Comparison of ENCODE assay signal across 8 mouse cellular contexts in the genomic region with DNA sequence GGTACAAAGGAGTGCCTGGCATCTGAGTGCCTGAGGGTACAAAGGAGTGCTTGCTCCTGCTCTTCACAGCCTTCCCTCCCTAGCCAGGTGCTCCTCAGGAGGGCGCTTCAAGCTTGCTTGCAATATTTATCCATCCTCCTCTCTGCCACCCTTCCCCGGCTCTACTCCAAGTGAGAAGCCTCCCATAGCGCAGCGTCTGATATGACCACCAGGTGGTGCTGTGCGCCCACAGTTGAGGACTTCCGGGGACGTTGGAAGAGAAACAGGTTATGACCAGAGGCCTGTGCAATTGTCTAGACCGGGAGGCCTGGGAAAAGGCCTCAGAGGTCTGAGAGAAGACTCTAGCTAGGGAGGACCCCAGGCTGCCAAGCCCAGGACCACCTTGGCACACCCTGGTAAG. TPM values are rescaled to one million over a fixed set of nuclear protein-coding genes. Genes with fewer than 3 reads are reported as not detected.
DNase-seq lines count a peak whose midpoint lies in the region; ATAC-seq lines count a peak whose summit lies in the region.

No protein-coding gene starts in this region.

- H3K9me3 ChIP-seq in hindbrain, embryonic 11.5 days (ENCODE audit: control insufficient read depth, low read length) = no peaks in the 10 kb centered on the region
- H3K9me3 ChIP-seq in lung, embryonic 16.5 days (ENCODE audit: control insufficient read depth, low read length) = no peaks in the 10 kb centered on the region

- 1% methylated on average over 8 of the region's 8 CpGs for WGBS in hindbrain, embryonic 11.5 days
- WGBS in lung, embryonic 16.5 days = 0% methylated on average over 8 of the region's 8 CpGs

- peak; percentile 65 for ATAC-seq in frontal cortex, adult (ENCODE audit: low TSS enrichment)
- ATAC-seq in hindbrain, embryonic 11.5 days (ENCODE audit: low FRiP score) = peak; percentile 73
- peak; percentile 72 for ATAC-seq in lung, embryonic 16.5 days (ENCODE audit: low read depth)

- no peaks in the 10 kb centered on the region for H3K27me3 ChIP-seq in hindbrain, embryonic 11.5 days (ENCODE audit: control insufficient read depth, insufficient read depth, low read length)
- H3K27me3 ChIP-seq in lung, embryonic 16.5 days (ENCODE audit: control insufficient read depth, insufficient read depth, low read depth, low read length) = 0 out of 2 replicates have a peak, but pooled peaks cover 3% of the 10 kb centered on the region

- H3K27ac ChIP-seq in hindbrain, embryonic 11.5 days (ENCODE audit: low read depth, low read length) = peak overlapping the region; percentile 56; the same call in 1 of the 2 replicates
- no peak overlapping the region for H3K27ac ChIP-seq in lung, embryonic 16.5 days (ENCODE audit: low read length)

- no peaks in the 10 kb centered on the region for H3K36me3 ChIP-seq in hindbrain, embryonic 11.5 days (ENCODE audit: control insufficient read depth, insufficient read depth, low read length)
- no peaks in the 10 kb centered on the region for H3K36me3 ChIP-seq in lung, embryonic 16.5 days (ENCODE audit: control insufficient read depth, insufficient read depth, low read length)

- H3K4me3 ChIP-seq in hindbrain, embryonic 11.5 days (ENCODE audit: low read depth, low read length) = no peak overlapping the region
- H3K4me3 ChIP-seq in lung, embryonic 16.5 days (ENCODE audit: low read length) = no peak overlapping the region

- peak; percentile 59 for DNase-seq in MEL-GATA-1-ER (ENCODE audit: extremely low read depth, low read depth)
- peak; percentile 96 for DNase-seq in cerebellum, adult 8-10 months
- peak; percentile 97 for DNase-seq in hindbrain, embryonic 11.5 days (ENCODE audit: low spot score)
- peak; percentile 96 for DNase-seq in layer of hippocampus, adult 9-10 months (ENCODE audit: low spot score)
- peak; percentile 65 for DNase-seq in ovary, adult 18-20 months (ENCODE audit: low spot score)
- DNase-seq in thymus, adult 18-20 months = peak; percentile 72

- H3K4me2 ChIP-seq in hindbrain, embryonic 11.5 days (replicated peaks; ENCODE audit: low read depth, low read length) = no peak overlapping the region
- H3K4me2 ChIP-seq in lung, embryonic 16.5 days (ENCODE audit: low read depth, low read length) = no peak overlapping the region

- H3K9ac ChIP-seq in hindbrain, embryonic 11.5 days (ENCODE audit: low read depth, low read length) = no peak overlapping the region
- peak overlapping the region; percentile 42; the same call in 1 of the 2 replicates for H3K9ac ChIP-seq in lung, embryonic 16.5 days (ENCODE audit: low read length)

- H3K4me1 ChIP-seq in hindbrain, embryonic 11.5 days (replicated peaks; ENCODE audit: control insufficient read depth, insufficient read depth, low read length) = peaks cover 7% of the 10 kb centered on the region; the same call in 1 of the 2 replicates
- H3K4me1 ChIP-seq in lung, embryonic 16.5 days (replicated peaks; ENCODE audit: control insufficient read depth, insufficient read depth, low read length) = no peaks in the 10 kb centered on the region

RNA-seq across cellular contexts. Expression of a gene that starts 6.7 kb away (rescaled TPM):
- polyA plus RNA-seq in hindbrain, embryonic 11.5 days (2014; fragmentation: Nextera tagmentation; extraction: Ambion mirVana) = 6.0 and 6.4 TPM in 2 replicates
- 2.5 and 2.9 TPM in 2 replicates for polyA plus RNA-seq in lung, embryonic 16.5 days (2015; fragmentation: Nextera tagmentation; extraction: Ambion mirVana)

RNA-seq across cellular contexts. Expression of a gene that starts 12.9 kb away (rescaled TPM):
- polyA plus RNA-seq in hindbrain, embryonic 11.5 days (2014; fragmentation: Nextera tagmentation; extraction: Ambion mirVana) = 16.0 and 16.6 TPM in 2 replicates
- polyA plus RNA-seq in lung, embryonic 16.5 days (2015; fragmentation: Nextera tagmentation; extraction: Ambion mirVana) = 16.8 and 18.2 TPM in 2 replicates

RNA-seq across cellular contexts. Expression of a gene that starts 51.1 kb away (rescaled TPM):
- polyA plus RNA-seq in hindbrain, embryonic 11.5 days (2014; fragmentation: Nextera tagmentation; extraction: Ambion mirVana) = 0.11 TPM in 1 of 2 replicates, not detected in the other
- 0.09 TPM in 1 of 2 replicates, not detected in the other for polyA plus RNA-seq in lung, embryonic 16.5 days (2015; fragmentation: Nextera tagmentation; extraction: Ambion mirVana)
